Mouse (Mus musculus) cerebellum, postnatal 25 days (tissue): Measurements from ENCODE around the gene Gm32742.

Experiments
- DNase-seq, 2 experiments: peaks; one replicate each; pipeline ENCODE4 v3.0.0; 2021; ENCODE audit warnings: mixed read lengths in 2 of 2

Gm32742 gene

DNA sequence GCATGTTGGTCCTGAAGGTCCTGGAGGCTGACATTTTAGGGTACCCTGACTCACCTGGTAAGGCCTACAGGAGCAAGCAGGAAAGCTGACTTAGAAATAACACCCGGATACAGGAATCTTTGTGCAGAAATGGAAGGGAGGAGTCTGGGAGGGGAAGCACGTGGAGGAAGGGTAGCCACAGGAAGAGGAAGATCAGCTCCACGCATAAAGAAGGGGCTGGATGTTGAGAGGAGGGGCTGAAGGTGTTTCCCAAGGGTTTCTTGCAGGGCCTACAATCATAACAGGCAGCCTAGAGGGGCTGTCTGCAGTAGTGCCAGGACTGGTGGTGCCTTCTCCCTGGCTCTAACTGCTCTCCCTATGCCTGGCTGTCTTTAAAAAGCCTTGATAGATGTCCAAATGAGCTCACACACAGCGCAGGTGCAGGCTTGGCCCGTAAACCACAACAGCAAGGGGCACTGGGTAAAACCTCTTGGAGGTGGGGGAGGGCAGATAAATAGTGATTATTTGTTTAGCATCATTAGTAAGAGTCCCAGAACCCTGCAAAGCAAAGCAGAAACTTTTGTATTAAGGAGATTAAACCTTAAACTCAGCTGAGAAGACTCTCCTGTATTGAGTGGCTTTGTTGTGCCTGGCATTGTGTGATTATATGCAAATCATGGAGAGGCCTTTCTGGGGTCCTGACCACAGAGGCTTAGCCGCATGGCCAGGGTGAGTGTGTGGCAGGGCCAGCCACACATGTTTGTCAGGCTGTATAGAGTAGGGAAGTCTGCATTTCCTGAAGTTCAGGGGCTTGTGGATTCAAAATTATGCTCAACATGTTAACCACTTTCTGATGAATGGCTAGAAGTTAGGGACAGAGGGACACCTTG, at the start of gene Gm32742:
TSS of gene Gm32742 (minus strand) at position 206 of the 869 bp plus-strand sequence.
- DNase-seq = peak; percentile 27 to 38

DNA sequence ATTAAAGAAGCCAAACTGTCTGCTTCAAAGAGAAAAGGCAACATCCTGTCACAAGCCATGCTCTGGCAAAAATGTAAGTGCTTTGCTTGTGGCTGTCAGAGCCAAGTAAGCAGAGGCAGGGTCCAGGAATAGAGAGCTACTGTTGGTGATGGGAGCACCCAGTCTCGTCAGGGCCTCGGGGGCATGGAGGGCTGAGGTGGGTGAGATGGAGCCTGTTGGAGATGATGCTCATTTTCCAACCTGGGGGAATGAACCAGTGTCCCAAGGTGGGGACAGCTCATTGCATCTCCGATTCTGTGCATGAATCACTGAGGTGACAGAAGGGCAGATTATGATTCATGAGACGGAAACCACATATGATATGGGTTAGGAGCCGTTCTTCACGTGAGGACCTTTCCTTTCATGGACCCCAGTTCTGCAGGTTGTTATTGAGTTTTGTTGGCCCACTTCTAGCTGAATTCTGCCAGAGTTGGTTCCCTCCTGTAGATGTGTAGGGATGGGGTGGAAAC, 48.5 kb upstream of the Gm32742 start:
- no peak for DNase-seq

DNA sequence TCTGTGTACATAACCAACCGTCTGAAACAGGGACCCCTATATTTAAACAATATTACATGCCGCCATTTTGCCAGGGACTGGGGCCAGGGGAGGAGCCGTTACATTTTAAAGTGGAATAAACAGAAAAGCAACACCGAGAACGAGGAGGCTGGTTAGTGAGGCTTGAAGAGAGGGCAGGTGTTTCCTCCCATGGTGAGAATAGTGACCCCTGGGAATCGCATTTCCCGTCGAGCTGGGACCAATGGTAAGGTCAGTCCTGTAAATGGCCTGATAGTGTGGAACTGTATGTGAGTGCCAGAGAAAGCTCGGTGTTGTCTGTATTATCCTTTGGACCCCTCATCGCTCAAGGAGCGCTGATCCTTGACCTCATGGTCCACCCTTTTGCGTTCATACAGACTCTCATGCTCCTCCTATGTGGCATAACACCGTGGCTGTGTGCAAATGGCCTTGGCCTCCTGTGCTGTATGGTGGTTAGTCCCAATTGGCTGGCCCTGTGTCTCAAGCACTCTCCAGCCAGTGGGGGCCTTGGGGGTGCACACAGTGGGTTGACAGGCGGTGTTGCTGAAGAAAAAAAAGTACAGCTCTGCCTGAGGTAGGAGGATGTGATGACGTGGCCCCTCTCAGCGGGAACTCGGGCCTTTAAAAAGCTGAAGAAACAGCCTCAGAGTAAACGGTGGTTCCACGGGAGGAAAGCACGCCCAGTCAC, 47.9 kb upstream of the Gm32742 start, which contains the start of gene Pou2af1:
TSS of gene Pou2af1 (plus strand) at position 686 of the 706 bp plus-strand sequence.
- no peak for DNase-seq

DNA sequence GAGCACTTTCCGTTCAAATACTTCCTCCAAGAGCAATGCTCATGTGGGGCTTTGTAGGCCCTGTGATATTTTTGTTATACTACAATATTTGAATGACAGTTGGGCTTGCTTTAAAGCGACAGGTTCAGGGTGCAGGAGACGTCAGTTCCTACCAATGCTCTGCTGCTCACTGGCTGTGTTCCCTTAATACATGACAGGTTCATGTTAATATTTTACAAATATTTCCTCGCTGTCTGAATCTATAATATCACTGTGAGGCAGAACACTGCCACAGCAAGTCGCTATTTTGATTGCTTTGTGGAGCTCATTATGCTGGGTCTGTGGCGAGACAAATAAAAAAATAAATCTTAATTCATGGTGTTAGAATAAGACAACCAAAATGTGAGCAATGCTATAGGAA, 45.9 kb upstream of the Gm32742 start:
- DNase-seq = no peak

DNA sequence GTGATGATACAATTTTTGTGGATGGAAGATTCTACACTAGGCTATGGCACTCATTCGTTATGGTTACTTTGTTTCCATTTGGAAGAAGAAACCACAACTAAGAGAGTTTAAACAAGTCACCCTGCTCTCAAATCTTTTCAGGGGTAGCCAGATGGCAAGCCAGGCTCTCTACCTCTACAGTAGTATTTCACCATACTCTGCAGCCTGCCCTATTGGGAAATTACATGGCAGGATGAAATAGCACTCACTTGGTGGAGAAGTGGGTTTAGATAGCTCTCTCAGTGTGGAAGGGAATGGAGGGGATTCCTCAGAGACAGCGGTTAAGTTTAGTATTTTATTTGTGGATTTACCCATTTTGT, 43.6 kb upstream of the Gm32742 start:
- DNase-seq = no peak

DNA sequence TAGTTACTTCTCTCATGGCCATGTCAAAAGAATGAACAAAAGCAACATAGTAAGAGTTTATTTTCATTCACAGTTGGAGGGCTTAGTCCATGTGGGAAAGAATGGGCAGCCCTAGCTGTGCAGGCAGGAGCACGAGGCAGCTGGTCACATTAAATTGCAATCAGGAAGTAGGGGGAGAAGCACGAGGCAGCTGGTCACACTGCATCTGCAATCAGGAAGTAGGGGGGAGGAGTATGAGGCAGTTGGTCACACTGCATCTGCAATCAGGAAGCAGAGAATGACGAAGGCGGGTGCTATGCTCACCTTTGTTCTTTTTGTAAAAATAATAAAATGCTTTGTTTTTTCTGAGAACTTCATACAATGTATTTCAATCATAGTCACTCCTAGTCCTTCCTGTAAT, 29.5 kb upstream of the Gm32742 start:
- DNase-seq = no peak

DNA sequence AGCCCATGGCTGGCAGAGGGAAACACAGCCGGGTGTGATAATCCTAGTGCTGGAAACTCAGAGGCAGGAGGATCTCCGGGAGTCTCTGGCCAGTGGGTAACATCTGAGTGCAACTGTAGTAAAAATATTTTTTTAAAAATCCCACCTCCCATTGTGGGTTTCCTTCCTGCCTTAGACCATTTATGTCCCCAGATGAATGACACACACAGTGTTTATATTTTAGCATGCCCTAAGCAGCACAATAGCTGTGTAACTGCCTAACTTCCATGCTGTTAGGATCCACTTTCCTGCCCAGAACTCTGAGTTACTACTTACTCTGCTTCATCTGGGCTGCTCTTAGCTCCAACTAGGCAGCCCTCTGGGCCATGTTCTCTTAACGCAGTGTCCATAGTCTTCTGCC, 25.3 kb upstream of the Gm32742 start:
- DNase-seq = no peak

DNA sequence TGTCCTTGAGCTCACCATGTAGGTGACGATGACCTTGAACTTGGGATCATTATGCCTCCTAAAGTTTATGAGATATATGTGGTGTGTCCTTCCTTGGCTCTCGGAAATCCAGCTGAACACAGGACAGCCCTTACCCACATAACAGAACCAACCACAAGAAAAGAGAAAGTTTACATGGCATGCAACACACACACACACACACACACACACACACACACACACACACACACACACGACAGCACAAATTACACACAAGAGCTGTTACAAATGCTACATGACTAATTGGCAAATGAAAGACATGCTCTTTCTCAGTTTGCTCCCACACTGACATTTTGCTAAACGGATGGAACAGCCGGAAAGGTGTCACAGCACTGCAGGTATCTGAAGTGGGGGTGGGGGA, 20.6 kb upstream of the Gm32742 start:
- no peak for DNase-seq

DNA sequence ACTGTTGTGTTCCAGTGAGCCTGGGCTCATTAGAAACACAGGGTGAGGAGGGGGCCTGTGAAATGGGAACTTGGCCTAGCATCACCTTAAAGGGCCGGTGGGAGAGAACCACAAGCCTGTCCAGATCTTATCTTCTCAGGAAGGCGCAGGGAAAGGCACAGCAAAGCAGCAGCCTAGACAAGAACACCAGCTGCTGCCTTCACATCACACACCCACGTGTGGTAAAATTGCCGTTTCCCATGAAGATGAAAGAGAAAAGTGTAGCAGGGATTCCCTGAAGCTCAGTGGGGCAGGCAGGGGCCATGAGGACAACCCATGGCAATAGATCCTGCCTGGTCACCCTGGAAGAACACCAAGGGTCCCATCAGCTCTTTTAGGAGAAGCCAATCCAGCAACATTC, 20.1 kb upstream of the Gm32742 start:
- DNase-seq = no peak

DNA sequence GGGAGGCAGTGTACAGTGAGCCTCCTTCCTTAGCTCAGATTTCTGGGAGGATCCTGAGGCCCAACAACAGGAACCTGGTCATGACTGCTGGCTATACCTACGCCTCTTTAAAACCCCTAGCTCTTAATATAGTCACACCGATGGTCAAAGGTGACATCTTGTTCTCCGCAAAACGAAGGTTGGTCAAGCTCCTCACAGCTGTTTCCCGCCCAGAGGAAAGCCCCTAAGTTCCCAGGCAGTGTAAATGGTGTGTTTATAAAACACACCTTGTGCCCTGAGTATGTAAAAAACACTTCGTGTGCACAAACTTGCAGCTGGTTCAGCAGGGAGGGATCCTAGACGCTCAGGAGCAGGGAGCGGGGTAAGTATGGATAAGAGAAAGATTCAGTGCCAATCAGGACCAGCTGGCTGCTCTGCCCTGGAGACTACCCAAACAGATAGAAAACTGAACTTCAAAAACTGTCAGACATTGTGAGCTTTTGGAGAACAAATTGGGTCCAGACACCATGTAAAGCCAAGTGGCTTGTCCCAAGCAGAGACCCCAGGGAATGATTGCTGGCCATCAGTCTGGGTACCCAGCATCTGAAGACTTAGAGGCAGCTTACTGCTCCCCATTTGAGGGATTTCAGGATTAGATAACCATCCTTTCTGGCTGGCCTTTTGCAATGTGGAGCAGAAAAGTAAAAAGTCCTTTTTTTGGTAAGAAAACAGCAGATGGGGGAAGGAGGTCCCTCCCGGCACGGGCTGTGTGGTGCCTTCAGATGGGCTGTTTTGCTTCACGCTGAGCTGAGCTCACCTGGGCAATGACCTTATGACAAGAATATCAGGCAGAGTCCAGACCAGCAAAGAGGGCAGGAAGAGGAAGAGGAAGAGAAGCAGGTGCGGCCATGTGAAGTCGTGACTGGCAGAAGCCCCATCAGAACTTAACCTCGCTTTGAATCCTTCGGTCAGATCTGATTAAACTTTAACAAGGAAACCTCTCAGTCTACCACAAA, 17.7 kb upstream of the Gm32742 start:
- DNase-seq = peak; percentile 13 to 18

DNA sequence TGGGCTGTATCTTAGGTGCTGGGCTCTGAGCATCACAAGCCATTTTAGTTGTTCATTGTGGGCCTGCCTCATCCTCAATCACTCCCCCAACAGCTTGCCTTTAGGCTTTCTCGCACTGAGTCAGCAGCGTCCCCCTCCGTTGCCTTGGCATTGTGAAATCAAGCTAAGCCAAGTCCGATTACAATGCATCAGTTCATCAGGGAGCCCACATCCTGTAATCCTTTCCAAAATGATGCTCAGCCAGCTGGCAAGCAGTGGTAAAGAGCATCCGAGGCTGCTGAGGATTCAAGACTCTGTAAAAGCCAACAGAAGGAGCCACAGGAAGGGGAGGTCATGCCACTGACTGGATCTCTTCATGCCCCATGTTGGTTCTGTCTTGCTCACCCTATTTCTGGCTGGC, 15.3 kb upstream of the Gm32742 start:
- DNase-seq = peak; percentile 85 to 92

DNA sequence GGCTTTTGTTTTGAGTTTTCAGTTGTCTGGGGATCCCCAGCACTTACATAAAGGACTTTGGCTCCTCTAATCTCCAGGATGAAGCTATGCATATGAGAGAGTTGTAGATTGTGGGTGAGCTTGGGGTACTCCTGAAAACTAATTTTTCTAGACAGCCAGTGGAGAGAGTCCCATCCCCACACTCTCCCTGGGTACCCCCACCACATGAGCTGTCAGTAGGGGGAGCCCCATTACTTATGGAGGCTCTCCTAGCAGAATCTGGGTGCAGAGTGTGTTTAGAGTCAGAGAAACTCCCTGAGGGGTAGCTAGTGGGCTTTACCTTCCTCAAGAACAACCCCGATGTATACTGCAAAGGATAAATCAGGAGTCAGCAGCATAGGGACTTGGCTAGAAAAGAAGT, 13.0 kb upstream of the Gm32742 start:
- no peak for DNase-seq

DNA sequence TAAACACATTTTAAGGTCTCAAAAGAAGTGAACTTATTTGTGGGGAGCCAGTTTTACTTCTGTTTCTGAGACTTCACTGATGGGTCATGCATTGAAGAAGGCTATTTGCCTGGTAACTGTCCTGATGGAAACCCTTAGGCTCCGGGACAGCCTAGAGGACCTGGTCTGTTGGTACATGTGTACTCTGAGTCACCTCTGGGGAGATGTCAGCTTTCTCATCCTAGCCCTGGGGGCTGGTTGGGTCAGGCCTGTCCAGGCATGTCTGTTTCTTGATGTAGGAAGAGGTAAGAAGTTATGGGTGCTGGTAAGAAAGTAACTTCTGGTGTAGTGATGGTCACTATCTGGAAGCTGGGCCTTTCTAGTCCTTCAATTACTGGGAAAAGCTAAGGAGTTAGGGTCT, 10.4 kb upstream of the Gm32742 start:
- DNase-seq = no peak

DNA sequence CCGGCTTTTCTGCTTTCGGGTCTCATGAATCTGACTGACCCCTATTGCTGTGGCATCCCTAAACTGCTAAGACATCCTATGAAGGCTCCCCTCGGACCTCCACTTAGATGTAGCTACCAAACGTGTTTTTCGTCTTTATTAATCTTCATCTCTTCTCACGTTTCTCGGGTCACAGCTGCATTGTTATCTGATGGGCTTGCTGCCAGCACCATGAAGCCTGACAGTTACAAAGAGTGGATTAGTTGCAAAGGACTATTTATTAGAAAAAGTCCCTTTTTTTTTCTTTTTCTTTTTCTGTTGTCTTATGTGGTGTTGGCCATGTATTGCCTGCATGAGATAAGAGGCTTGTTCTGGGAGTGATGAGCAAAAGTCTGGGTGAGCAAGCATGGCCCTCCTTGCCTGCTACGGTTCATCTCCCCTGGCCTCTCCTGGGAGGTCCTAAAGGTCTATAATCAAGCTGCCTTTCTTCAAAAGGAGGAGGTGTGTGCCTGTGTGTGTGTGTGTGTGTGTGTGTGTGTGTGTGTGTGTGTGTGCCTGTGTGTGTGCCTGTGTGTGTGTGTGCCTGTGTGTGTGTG, 9.7 kb upstream of the Gm32742 start:
- DNase-seq = no peak

DNA sequence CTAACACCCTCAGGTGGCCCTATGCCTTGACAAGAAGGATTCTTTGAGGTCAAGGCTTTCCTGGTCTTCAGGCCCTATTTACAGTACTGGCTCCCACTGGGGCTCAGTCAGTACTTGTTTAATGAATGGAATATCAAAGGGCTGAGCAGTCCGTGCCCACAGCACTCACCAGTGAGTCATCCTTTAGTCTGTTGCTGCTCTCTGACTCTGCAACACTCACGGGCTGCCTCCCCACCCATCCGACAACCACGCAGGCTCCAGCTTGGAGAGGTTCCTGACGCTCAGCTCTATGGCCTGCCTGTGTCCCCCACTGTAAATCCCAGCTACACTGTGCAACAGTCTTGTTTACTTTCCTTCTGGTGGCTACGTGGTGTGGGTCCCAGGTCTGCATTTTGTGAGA, 5.0 kb upstream of the Gm32742 start:
- DNase-seq = no peak

DNA sequence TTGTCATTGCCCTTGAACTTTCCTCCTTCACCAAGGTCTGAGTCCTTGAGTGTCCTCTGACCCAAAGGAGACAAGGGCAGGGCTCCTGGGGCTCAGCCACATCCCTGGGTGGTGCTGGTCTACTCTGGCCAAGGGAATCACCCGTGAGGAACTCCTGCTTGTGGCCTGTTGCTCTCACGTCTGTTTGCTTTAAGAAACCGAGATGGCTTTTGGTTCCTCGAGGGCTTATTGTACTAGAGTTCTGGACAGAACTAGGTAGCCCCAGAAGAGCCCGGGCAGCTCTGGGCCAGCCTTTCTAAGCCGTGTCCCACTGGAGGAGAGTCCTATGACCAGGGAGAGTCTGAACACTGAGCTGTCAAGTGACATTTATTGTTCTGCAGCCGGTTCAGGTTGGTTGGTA, 3.8 kb upstream of the Gm32742 start:
- no peak for DNase-seq

DNA sequence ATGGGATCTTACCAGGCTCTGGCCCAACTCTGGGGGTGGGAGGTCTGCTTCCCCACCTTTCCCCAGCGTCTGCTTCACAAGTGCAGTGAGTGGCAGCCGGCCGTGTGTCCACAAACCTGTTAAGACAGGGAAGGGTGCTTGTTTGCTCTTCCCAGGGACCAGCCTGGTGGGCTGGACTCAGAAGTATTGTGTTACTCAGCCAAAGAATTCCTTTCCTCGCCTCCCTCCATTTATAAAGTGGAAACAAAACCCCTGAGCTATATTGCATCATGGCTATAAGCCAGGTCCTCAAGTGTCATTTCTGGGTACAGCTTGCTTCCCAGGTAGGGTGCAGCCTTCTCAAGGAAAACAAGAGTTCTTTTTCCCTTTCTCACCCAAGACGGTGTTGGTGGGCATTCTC, 3.4 kb upstream of the Gm32742 start:
- no peak for DNase-seq

DNA sequence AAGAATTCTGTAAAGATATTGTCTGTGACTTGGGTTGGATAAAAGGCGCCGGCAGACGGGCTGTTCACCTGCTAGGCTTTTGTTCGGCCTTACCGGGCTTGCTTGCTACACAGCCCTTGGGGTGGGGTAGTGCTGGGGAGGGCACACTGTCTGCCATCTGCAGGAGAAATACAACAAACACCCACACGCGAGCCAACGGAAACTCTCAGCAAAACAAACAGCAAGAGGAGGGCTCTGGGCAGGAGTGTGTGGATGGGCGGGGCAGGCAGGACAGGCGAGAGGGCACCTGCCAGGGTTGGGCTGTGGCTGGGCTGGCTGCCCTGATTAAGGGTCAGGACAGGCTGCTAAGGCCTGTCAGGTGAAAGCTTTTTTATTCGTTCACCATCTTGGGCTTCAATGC, 2.6 kb upstream of the Gm32742 start:
- peak; percentile 33 to 47 for DNase-seq

DNA sequence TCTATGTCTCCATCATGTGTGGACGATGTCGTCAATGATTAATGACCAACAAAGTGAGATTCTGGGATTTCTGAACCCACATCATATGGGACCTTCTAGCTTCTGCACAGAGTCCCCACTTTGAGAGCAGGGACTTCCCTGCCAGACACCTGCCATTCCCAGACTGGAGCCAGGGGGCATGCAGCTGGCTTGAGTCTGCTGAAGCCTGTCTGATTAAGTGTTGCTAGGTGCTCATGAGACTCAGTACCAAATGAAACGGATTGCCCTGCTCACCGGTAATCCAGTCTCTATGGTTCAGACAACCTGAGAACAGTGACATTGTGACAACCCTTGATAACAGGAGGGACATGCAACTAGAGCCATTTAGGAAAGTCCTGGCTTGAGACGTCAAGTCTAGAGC, 1.3 kb downstream of the Gm32742 start:
- DNase-seq = no peak

DNA sequence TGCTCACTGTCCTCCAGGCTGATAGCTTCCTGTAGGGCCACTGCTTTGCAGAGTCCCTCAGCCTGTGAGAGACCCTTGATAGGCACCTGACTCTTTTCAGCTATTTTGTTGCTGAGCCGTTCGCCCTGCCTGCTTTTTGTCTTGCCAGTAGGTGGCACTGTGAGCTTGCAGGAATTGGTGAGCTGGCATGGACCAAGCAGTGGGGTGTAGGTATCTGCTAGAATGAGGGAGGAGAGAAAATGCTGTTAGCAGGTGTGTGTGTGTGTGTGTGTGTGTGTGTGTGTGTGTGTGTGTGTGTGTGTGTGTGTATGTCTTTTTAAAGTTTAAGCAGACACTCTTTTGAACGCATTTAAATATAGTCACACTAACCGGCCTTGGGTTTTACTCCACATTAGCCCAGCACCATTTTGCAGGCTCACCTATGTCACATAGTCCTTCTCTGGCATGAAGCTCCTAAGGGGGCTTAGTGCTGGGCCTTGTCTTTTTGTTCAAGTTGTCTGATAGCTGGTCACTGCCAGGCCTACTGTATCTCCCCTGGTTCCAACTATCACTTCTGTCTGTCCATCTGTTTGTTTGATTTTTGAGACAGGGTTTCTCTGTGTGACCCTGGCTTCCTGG, 3.4 kb downstream of the Gm32742 start:
- peak; percentile 84 to 88 for DNase-seq

DNA sequence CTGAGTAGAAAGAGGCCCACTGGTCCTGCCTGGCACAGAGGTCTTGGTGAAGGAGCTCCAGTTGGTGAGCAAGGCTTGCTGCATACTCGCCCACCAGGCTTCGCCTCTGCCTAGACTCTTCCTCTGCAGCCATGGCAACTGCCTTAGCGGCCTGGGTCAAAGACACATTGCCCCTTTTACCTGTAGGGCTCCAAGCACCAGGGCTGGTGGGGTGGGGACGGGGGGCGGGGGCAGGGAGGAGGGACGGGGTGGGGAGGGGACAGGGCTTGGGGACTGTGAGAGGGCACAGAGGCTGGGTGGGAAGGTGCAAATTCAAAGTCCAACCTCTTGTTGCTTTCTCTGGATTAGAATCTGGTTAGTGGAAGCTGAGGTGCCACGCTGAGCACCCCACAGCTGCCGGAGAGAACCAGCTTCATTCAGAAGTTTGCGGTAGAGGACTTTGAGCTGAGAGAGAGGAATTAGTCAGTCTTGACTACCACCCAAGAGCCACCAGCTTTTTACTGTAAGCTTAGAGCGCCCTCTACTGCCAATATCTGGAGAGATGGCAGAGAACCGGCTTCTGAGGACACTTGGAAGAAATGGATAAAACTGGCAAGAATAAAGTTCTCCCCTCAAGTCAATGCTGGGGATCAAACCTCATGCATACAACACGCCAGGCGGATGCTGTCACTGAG, 13.1 kb downstream of the Gm32742 start:
- DNase-seq = peak; percentile 68 to 80
